Mouse (Mus musculus) liver, adult 2 months (tissue): ENCODE data around the gene Chst2. TPM values are rescaled to one million over a fixed set of nuclear protein-coding genes. Genes with fewer than 3 reads are reported as not detected.

Experiments
- DNase-seq: peaks from one replicate; pipeline ENCODE4 v3.0.0-alpha.2; 2011; ENCODE audit warnings: low read depth, low spot score; ENCODE audit errors: extremely low read depth
- H3K27ac ChIP-seq: fragments of 200-500 bp; replicated peaks from 2 replicates; pipeline ENCODE4 v1.5.1; 2012; ENCODE audit warnings: low read depth, mild to moderate bottlenecking, control low read depth, inconsistent platforms, low read length; ENCODE audit not compliant: insufficient read depth
- H3K27me3 ChIP-seq: fragments of 200-500 bp; 2 replicates; pipeline ENCODE4 v1.6.1; 2012; ENCODE audit warnings: mild to moderate bottlenecking, moderate library complexity, low read length, inconsistent platforms; ENCODE audit not compliant: control insufficient read depth, insufficient read depth
- H3K36me3 ChIP-seq: fragments of 200-500 bp; 2 replicates; pipeline ENCODE4 v1.6.1; 2012; ENCODE audit warnings: low read length, inconsistent platforms; ENCODE audit not compliant: control insufficient read depth, insufficient read depth
- H3K4me1 ChIP-seq: fragments of 200-500 bp; 2 replicates; pipeline ENCODE4 v1.6.1; 2011; ENCODE audit warnings: low read length; ENCODE audit not compliant: control insufficient read depth, insufficient read depth
- H3K4me3 ChIP-seq: fragments of 200-500 bp; 2 replicates; pipeline ENCODE4 v1.5.1; 2011; ENCODE audit warnings: low read depth, mild to moderate bottlenecking, control low read depth, low read length, moderate library complexity; ENCODE audit not compliant: insufficient read depth
- H3K79me2 ChIP-seq: fragments of 200-500 bp; 2 replicates; pipeline ENCODE4 v1.6.1; 2012; ENCODE audit warnings: inconsistent platforms, mild to moderate bottlenecking, low read length, moderate library complexity; ENCODE audit not compliant: control insufficient read depth, insufficient read depth
- H3K9ac ChIP-seq: fragments of 200-500 bp; 2 replicates; pipeline ENCODE4 v1.6.1; 2012; ENCODE audit warnings: low read depth, mild to moderate bottlenecking, control low read depth, inconsistent platforms, low read length
- CTCF ChIP-seq: fragments of 200-500 bp; IDR thresholded peaks from 2 replicates; pipeline ENCODE4 v1.5.1; 2011; ENCODE audit warnings: low read depth, low read length, control low read depth
- POLR2A ChIP-seq: fragments of 200-500 bp; IDR thresholded peaks from 2 replicates; pipeline ENCODE4 v1.6.1; 2011; ENCODE audit warnings: low read length, control low read depth; ENCODE audit not compliant: insufficient read depth; ENCODE audit errors: extremely low read depth
- WGBS: fragments of 180-500 bp; shearing (Covaris S2); methylation state at CpG from one replicate; pipeline ENCODE4 v1.1.7; 2018; 5-methylcytosine and 5-hydroxymethylcytosine counted together
- polyA plus RNA-seq: library from polyadenylated mRNA; depleted of rRNA; stranded (reverse); fragments of >200 nt; gene quantifications from 2 replicates; pipeline ENCODE4 v1.2.3, GENCODE M21; 2012; rRNA removed
- total RNA-seq: library from RNA; depleted of rRNA; stranded (reverse); fragments of >200 nt; gene quantifications from 2 replicates; pipeline ENCODE4 v1.2.3, GENCODE M21; 2014; rRNA removed

Gene Chst2
- total and polyA plus RNA-seq, 2 experiments, result 0.48 to 0.83 TPM

DNA sequence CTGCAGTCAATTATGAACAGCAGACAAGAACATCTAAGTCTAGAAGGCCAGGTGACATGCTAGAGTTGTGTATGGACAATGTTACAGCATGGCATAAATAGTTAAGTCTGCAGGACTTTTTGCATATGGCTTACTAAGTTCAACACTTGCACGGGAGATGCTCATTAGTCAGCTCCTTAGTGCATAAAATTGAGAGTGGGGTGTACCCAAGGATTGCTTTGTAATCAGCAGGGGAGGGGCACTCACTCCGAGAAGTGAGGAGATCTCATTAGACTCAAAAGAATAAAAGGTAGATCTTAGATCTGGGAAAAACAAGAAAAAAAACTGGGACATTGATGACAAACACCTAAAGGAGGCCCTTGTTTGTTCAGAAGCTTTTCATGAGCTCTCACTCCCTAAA, 54.6 kb downstream of the Chst2 start:
- Histone ChIP-seq H3K36me3 (no peaks in the 10 kb centered on the region), H3K79me2 (no peaks in the 10 kb centered on the region), H3K4me3 (no peak overlapping the region), H3K4me1 (no peaks in the 10 kb centered on the region), H3K27me3 (no peaks in the 10 kb centered on the region), H3K9ac (no peak overlapping the region), H3K27ac (no peak overlapping the region)
- WGBS, result 87% methylated on average over 2 of the region's 2 CpGs
- TF ChIP-seq CTCF (no peak), POLR2A (no peak)
- no peak for DNase-seq

DNA sequence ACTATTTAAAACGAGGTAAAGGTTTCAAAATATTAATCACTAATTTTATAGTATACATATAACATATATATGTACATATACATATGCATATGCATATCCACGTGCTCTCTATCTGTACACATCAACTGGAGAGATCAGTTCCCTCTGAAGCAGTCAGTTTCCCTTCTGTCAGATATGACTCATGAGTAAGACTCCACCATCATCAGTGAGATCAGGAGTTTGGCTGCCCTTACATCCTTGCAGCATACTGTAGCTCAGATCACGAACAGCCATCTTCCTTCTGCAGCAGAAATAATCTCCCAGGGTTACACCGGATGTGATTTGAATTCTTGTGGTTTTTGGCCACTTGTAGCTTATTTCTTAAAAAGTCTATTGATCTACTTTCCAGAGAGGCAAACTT, 56.0 kb downstream of the Chst2 start:
- WGBS, result 70% methylated on average over 4 of the region's 4 CpGs
- TF ChIP-seq CTCF (no peak), POLR2A (no peak)
- no peak for DNase-seq

More for the DNA sequence above, 56.0 kb downstream of the Chst2 start:
- Histone ChIP-seq H3K9ac (no peak overlapping the region), H3K4me1 (no peaks in the 10 kb centered on the region), H3K27ac (no peak overlapping the region), H3K36me3 (no peaks in the 10 kb centered on the region), H3K27me3 (no peaks in the 10 kb centered on the region), H3K79me2 (no peaks in the 10 kb centered on the region), H3K4me3 (no peak overlapping the region)

Other genes with a start within 250 kb of the Chst2 start
- gene U2surp, start 105.3 kb upstream of the Chst2 start, total RNA-seq, result 18.1 and 21.8 TPM in 2 replicates
- 1.5 and 1.7 TPM in 2 replicates for gene U2surp, start 105.3 kb upstream of the Chst2 start, polyA plus RNA-seq
- gene Paqr9, start 152.9 kb upstream of the Chst2 start, total RNA-seq, result 56.1 and 56.8 TPM in 2 replicates
- gene Paqr9, start 152.9 kb upstream of the Chst2 start, polyA plus RNA-seq, result 107 and 154 TPM in 2 replicates
- 1.0 and 1.3 TPM in 2 replicates for gene Pcolce2, start 230.9 kb upstream of the Chst2 start, total RNA-seq
- 0.16 and 0.27 TPM in 2 replicates for gene Pcolce2, start 230.9 kb upstream of the Chst2 start, polyA plus RNA-seq